Mouse (Mus musculus): ENCODE results near the gene Glce.
A peak's percentile ranks its signal among the peaks of the same experiment; 100 is the strongest.

The Glce gene

DNA sequence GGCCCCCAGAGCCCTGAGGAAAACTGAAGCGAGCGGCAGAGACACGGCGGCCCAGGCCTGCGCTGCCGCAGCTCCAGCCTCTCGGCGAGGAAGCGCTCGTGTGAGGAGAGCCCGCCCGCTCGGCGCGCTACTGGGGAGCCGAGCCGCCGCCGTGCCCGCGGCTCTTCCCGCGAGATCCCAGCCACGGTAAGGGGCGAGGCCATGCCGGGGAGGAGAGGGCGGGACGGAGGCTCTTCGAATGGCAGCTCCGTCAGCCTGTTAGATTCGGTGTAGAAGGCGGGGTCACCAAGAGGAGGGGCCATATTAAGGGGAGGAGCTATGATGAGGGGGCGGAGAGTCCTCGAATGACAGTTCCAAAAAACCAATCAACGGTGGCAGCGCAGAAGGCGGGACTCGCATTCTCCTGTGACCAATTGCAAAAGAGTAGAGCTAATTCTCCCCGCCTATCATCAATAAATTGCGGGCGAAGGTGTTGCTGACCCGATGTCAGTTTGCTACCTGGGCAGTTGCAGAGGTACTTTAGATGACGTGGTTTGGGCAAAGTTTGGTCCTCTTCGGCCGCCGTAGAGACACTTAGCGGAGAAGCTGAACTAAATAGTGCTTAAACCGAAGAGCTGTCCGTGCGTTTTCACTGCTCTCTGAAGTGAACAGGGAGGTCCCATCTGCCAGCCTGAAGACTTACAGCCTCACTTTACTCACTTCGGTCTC is at the start of gene Glce:
TSS of gene Glce (minus strand) at position 148 of the 708 bp plus-strand sequence.
- DNase-seq (ENCODE audit: low spot score), result peak; percentile 99

DNA sequence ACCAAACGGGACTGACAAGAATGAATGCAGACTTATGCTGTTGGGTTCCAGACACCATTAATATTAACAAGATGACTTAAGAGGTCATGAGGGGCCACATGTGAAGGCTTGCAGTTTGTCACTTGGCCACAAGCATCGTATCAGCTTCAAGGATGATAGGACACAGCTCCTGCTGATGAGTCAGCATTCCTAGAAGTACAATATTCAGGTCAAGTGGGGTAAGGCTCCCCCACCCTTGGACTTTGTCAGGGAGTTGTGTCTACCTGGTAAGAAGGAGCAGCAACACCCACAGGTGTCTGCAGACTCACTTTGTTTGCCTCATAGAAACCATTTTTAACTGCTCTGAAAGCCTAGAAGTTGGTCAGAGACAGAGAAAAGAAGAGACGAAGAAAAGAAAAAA is 49.8 kb upstream of the Glce start:
- DNase-seq (ENCODE audit: low spot score), result no peak

DNA sequence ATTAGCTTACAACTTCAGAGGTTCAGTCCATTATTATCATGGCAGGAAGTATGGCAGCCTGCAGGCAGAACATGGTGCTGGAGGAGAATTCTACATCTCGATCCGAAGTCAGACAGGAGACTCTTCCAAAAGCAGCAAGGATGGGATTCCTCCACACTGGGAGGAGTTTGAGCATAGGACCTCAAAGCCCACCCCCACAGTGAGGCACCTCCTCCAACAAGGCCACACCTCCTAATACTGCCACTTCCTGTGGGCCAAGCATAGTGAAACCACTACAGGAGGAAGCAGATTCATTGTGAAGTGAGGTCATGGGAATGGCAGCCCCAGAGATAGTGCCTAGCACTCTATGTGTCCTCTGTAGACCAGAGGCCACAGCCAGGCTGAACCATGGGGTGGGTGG is 48.5 kb upstream of the Glce start:
- no peak for DNase-seq (ENCODE audit: low spot score)

DNA sequence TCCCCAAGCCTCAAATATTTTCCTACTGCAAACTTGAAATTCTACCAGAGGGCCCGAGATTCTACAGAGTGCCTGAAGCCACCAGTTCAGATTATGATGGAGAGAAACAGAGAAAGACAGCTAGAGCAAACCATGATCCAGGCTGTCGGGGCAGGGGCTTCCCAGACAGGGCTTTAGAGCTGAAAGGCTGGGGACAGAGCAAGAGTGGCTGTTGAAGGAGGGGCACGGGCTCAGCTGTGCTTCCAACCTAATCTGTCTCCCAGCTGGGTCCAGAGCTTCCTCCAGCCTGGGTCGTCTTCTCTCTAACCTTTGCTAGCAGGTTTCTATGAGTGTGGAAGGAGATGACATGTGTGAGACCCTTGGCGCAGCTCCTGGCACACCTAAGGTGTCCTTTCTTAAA is 44.2 kb upstream of the Glce start:
- DNase-seq (ENCODE audit: low spot score), result no peak

DNA sequence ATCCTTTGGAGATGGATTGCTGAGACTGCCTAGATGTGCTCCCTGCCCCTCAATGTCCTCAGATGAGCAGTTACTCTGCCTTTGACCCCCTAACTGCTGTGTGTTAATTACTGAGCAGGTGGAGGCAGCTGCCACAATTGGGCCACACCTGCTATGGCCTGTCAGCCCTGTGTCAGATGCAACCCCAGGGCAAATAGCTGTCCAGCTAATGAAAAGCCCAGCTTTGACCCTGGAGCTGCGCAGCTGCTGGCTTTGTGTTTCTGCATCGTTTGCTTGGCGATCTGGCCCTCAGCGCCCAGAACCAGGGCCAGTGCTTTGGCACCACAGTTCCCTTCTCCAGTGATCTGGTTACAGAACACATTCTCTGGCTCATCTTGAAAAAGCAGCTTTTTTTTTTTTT is 43.7 kb upstream of the Glce start:
- DNase-seq (ENCODE audit: low spot score), result no peak

DNA sequence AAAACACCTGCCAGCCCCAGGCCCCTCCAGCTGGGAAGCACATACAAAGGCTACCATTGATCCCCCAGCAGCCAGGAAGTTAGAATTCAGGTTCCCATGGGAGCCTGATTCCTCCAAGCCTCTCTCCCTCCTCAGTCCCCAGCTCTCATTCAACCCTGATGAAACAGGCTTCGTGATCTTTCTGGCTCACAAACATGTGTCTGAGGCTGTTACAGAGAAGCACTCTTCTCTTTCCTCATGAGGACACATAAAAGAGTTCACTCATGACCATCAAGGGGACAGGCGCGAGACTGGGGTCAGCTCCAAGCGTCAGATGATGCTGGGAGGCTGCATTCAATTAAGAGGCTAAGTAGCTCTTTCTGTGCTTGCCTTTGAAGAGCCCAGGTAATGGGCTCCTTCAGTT is 40.4 kb upstream of the Glce start:
- no peak for DNase-seq (ENCODE audit: low spot score)

DNA sequence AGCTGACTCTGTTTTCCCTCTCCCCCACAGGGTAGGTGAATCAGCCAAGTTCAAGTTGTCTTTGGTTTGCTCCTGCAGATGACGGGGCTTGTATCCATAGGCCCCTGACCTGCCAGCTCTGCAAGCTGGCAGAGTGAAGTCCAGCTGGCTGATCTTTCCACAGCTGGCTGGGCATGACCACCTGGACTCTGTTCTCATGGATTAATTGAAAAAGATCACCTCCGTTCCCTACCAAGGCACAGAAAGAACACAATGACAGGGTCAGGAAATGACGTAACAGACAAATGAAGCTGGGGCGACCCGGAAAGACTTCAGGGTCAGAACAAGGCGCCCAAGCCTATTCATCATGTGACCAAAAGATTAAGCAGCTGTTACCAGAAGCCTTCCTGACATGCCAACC is 38.3 kb upstream of the Glce start:
- no peak for DNase-seq (ENCODE audit: low spot score)

DNA sequence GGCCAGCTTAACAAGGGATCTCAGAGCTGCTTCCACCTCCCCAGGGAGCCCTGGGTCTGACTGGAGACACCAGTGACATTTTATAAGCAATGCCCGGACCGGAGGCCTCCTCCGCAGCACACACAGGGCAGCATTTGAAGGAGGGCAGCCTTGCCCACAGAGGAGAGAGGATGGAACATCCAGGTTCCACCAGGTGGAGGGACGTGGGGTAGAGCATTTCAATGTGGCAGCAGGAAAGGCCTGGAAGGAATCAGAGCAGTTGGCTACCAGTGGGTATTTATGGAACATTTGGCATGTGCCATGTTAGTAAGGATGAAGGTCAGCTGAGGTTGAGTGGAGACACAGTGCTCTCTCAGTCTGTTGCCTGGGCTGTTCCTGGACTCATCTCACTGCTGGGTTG is 36.3 kb upstream of the Glce start:
- no peak for DNase-seq (ENCODE audit: low spot score)

DNA sequence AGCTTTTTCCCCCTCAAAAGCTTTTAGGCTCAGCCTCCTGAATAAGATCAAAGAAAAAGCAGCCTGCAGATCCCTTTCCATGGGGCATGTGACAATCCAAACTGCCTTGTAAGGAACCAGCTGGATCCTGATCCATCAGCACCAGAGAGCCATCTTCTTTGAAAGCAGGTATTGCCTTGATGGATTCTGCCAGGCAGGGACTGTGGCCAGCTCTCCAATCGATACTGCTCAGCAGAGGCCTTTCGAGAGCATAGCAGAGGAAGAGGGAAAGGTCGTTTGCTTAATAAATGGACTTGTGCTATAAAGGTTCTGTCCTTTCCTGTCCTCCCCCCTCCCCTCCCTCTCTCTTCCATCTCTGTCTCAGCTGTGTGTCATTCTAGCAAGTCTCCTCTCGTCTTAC is 33.4 kb upstream of the Glce start:
- DNase-seq (ENCODE audit: low spot score), result no peak

DNA sequence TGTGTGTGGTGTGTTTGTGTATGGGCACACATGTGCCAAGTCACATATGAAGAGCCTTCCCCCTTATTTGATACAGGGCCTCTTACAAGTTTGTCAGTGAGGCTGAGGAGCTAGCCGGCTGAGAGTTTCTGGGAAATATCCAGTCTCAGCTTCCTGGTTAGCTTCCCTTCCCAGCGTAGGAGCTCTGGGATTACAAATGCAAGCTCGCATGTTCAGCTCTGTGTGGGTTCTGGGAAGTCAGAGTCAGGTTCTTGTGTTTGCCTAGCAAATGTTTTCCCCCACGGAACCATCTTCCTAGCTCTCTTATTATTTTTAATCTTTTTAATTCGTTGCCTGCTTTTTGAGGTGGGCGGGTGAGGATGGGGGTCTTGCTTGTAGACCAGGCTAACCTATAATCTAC is 32.9 kb upstream of the Glce start:
- no peak for DNase-seq (ENCODE audit: low spot score)

DNA sequence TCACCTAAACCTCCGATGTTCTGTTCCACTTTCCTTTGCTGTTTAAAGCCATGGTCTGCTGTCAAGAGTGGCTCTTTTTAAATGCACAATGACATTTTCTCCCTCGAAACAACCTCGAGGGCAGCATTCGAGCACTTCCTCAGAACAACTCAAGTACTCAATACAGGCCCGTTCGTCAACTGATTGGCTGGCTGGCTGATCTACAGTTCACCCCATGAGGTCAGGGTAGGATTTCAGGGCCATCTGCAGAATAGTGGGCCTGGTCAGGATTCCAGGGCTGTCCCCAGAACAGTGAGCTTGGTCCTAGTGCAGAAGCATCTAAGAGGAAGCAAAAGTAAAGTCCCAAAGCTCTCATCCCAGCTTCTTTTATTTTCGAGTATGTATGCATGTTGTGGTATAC is 32.5 kb upstream of the Glce start:
- no peak for DNase-seq (ENCODE audit: low spot score)

DNA sequence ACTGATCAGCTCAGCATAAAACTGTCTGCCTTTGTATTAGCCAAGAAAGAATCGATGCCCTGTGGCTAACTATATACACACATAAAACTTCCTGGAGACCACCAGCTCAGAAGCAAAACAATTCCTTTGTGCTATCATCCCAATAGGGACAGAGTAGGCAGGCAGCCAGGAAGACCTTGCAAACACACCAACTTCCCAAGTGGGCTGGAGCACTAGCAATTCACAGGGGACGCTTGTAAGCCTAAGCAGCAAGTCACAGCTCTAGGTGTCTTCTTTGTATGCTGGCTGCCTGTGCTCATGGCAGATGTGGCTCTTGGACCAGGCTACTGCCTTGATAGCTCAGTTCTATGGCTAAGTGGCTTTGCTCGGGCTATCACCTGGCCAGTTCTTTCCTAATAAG is 32.1 kb upstream of the Glce start:
- no peak for DNase-seq (ENCODE audit: low spot score)

DNA sequence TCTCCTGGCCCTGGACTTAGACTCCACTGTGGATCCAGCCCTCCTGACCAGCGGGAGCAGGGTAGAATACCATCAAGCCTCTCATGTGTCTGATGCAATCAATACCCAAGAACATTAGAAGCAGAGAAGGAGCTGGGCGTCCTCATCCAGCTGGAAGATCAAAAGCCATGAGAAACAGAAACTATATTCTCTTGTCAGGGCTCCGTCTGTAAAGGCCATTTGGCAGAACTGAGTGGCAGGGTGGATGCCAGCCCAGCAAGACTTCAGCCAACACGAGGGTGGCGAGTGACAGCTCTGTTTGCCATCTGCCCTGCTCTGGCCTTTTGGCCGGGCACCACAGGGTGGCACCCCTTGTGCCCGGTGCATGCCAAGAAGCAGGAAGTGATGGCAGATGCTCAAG is 30.8 kb upstream of the Glce start:
- DNase-seq (ENCODE audit: low spot score), result no peak

DNA sequence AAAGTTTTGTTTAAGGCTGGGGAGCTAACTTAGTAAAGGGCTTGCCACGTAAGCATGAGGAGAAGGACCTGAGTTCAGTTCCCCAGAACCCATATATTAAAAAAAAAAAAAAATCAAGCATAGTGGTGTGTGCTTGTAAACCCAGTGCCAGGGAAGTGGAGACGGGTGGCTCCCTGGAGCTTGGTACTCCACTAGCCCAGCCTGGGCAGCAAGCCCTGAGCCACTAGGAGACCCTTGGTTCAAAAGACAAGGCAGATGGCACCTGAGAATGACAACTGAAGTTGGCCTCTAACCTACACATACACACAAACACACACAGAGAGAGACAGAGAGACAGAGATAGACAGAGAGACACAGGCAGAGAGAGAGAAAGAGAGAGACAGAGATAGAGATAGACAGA is 30.1 kb upstream of the Glce start:
- DNase-seq (ENCODE audit: low spot score), result no peak

DNA sequence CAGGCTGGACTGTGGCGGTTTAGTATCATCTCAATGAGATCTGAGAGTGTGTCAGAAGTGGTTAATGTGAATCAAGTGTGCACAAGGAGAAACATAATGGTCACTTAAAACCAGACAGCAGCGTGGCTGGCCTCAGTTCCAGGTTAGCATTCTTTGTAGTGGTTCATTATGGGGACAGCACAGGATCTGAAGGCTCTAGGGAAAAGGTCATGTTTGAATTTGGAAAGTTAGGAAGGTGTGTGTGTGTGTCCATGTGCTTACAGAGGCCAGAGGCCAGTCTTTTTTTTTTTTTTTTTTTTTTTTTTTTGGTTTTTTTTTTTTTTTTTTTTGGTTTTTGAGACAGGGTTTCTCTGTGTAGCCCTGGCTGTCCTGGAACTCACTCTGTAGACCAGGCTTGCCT is 22.7 kb upstream of the Glce start:
- no peak for DNase-seq (ENCODE audit: low spot score)

DNA sequence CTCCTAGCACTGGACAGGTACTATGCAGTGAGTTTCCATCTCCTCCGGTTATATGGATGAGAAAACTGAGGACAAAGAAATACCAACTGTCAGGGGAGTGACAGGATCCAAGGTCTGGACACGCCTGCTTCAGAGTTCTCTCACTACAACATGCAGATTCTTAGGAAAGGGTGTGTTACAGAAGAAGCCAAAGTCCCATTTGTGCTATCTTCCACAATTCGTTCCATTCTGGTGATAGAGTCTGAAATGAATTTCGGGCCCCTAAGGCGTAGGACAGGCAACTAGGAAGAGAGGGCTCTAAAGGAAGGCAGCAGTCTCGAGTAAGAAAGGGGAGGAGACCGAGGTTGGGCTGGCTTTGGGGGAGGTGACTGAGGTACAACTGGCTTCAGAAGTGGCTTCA is 21.0 kb upstream of the Glce start:
- no peak for DNase-seq (ENCODE audit: low spot score)

DNA sequence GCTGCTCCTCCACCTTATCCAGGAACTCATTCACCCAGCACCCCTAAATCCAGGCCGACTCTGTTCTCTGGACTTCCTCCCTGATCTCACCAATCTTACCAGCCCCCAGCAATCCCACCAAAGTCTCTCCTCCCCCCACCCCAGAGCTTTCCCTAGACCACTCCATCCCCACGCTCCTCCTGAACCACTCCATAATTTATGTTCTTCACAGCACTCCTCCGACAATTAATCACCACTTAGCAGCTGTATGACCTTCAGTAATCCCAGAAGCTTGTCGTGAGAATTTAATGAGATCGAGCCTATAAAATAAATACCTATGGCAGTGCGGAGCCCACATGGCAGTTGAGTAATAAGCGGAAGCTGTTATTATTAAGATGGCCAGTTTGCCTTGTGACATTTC is 16.6 kb upstream of the Glce start:
- DNase-seq (ENCODE audit: low spot score), result no peak

DNA sequence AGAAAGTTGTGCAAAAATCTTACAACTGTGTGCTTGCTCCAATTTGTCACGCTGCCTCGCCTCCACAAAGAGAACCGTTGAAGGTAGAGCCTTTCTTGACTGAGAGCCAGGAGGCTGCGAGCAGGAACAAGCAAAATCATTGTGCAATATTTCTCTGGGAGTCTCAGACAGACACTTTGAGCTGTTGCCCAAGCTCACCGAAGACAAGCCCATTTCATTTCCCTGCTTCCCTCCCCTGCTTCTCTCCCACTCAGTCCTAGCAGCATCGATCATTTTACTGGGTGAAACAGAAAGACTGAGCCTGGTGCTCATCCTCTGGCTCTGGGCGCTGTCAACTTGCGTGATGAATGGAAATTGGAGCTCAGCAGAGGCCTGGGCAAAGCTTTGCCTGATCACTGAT is 14.8 kb upstream of the Glce start:
- DNase-seq (ENCODE audit: low spot score), result peak; percentile 39

DNA sequence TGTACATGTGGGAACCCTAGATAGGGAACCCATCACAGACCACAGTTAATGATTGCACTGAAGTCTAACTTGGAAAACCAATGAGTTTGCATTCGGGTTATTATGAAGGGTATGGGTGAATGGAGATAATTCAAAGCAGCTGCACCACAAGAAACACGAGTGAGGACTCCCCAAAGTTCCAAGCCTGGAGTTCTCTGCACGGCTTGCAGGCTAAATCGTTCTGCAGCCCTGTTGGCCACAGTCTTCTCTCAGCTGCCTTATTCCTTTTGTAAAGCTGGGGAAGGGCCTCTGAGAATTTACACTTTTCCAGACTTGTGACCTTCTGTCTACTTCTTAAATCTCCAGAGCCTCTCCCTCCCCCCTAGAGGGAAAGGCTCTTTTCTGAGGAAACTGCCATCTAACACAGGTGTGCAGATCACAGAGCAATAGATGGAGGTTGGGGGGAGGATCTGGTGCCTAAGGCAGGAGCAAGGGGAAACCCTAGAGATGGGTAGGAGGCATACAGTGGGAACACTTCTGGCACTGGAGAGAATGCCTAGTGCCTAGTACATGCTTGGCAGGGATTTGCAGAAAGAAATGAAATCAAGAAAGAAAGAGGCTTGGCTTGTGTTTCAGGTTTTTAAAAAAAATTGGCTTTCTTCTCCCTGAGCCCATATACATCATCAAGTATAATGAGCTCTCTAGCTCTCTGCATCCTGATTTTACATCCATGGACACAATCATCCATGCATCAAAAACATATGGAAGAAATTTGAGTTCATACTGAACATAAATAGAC is 9.7 kb upstream of the Glce start:
- DNase-seq (ENCODE audit: low spot score), result no peak

DNA sequence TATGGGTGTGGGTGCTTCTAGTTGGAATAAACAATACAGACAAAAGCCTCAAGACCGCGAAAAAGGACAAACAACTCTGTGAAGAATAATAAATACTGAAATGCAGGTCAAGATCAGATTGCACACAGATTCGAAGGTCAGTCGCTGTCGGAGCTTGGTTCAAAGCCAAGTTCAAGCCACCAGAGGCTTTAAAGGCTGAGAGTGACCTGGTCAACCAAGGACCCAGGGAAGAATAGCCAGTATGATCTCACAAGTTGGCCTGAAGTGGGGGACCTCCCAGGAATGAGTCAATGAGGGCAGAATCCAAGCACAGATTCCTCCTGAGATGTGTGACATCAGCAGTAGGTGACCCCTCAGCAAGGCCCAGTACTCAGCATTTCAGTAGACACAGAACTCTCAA is 8.3 kb upstream of the Glce start:
- no peak for DNase-seq (ENCODE audit: low spot score)

DNA sequence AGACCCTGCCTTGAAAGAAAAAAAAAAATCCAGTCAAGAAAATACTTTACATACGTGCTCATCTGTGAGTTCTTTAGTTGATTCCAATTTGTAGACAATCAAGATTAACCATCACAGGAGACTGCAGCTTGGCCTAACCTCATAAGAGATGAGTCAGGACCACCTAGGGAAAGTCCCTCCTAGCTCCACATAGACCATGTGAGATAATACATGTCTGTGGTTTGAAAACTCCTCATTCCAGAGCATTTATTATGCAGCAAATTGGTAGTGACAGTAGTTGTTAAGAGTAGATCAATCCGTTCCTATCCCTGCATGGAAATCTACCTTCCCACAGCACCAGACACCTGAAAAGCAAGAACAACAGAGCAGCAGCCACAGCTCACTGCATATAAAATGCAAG is 5.6 kb upstream of the Glce start:
- no peak for DNase-seq (ENCODE audit: low spot score)

DNA sequence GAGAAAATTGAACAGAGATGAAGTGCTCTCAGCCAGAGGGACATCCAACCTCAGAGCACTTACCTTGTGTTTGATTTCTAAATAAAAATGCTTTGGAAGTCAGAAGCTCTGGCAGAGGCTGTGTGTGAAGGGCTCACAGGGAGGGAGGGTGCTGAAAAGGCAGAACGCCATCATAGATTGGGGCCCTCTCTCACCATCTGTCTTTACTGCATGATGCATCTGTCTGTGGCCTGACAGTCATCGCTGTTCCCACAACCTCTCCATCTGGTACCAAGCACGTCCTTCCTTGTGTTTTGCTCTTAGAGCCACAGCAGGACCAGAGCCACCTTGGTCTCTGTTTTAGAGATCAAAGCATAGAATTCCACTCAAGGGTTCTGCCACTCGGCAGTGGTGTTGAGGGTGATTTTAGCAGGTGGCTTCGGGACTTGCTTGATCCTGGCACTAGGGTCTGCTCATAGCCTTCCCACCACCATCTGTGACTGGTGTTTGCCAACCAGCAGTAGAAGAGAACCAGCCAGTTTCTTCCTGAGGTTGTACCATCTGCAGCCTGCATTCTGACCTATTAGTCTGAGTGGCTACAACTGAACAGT is 3.6 kb upstream of the Glce start:
- DNase-seq (ENCODE audit: low spot score), result peak; percentile 29

DNA sequence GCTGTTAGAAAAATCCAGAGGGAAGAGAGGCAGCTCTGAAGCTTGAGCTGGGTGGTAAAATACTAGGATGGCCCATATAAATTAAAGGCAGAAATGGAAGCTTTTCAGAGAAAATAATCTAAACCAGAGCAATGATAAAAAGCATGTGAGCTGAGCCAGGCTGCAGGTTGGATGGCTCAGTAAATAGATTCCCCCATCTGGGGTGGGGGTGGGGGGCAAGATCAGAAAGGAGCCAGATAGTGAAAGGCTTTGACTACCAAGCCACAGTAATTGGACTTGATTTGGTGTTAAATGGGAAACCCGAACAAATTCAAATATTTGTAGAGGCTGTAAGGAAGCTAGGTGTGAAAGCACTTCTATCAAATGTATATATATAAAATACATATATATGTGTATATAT is 1.8 kb upstream of the Glce start:
- no peak for DNase-seq (ENCODE audit: low spot score)

DNA sequence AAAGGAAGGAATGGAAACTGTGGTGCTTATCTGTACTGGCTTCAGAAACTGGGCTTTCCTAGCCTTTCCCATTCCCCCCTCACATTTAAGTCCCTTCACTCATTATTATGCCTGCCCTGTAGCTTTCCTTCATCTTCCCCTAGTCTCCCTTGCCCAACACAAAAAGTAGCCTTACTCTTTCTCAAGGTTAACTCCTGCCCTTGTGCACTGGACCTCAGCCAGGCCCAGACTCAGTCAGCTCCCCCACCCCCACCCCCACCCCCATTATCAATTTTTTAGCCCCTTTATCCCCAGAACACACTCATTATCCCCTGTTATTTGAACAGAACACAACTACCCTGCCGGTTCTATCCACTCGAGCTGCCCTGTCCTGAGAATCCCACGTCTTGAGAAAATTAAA is 1.0 kb upstream of the Glce start:
- DNase-seq (ENCODE audit: low spot score), result no peak
